Mouse (Mus musculus) cortical plate, adult 2 months (tissue): Measurements from ENCODE around the gene Gpr1.

Experiments used
- CTCF ChIP-seq: fragments of 200-500 bp; IDR thresholded peaks from 2 replicates; pipeline ENCODE4 v1.5.1; 2011; ENCODE audit warnings: mild to moderate bottlenecking, control low read depth, low read length; ENCODE audit not compliant: insufficient read depth; ENCODE audit errors: extremely low read depth
- POLR2A ChIP-seq: fragments of 200-500 bp; IDR thresholded peaks from 2 replicates; pipeline ENCODE4 v1.6.1; 2011; ENCODE audit warnings: mild to moderate bottlenecking, low read length, control low read depth; ENCODE audit not compliant: insufficient read depth; ENCODE audit errors: extremely low read depth

GRCm38 (mm10) chr1:63237371-63237770 is 23.0 kb upstream of the Gpr1 start:
- no peak for TF ChIP-seq CTCF
- TF ChIP-seq POLR2A: no peak
